Mouse (Mus musculus): ENCODE measurements at regions not wholly inside any gene's neighbourhood (a gene's known extent, or its start where the extent isn't known, plus 50 kb on each side); places are given as distances from the start of the nearest gene placed in this dataset.

DNA sequence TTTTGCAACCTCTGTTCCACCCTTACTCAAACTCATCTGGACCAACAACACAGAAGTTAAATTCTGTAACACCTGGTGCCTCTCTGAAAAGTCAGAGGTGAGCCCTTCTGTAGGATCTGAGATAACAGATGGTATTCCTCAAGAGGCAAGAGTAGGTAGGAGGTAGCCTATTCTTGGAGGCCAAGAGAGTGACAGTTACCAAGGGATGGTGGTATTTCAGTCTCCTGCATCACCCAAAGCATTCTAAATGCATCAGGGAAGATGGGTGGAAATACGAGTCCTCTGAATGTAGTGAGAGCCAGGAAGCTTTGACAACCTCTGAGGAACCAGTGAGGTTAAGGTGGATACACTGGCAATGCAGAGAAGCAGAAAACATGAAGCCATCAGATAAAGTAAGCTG, 201.5 kb downstream of the Foxa2 start:
- Histone ChIP-seq H3K4me2 (replicated peaks; ENCODE audit: low read depth, low read length) (no peak overlapping the region), H3K27ac (ENCODE audit: low read length) (no peak overlapping the region), H3K9me3 (ENCODE audit: low read length) (no peaks in the 10 kb centered on the region), H3K9ac (replicated peaks; ENCODE audit: low read depth) (no peak overlapping the region), H3K27me3 (replicated peaks; ENCODE audit: insufficient read depth, low read length) (no peaks in the 10 kb centered on the region), H3K4me3 (ENCODE audit: low read depth, low read length) (no peak overlapping the region), H3K4me1 (ENCODE audit: insufficient read depth, low read depth, low read length) (no peaks in the 10 kb centered on the region), H3K36me3 (ENCODE audit: insufficient read depth, low read length) (no peaks in the 10 kb centered on the region)
- WGBS, result 79% methylated on average over 1 of the region's 1 CpGs
- no peak for TF ChIP-seq EP300 (IDR thresholded peaks at IDR 0.05)
- no peak for TF ChIP-seq CTCF (IDR thresholded peaks at IDR 0.05)
- DNase-seq (ENCODE audit: low spot score), result no peak
- no peak for ATAC-seq

DNA sequence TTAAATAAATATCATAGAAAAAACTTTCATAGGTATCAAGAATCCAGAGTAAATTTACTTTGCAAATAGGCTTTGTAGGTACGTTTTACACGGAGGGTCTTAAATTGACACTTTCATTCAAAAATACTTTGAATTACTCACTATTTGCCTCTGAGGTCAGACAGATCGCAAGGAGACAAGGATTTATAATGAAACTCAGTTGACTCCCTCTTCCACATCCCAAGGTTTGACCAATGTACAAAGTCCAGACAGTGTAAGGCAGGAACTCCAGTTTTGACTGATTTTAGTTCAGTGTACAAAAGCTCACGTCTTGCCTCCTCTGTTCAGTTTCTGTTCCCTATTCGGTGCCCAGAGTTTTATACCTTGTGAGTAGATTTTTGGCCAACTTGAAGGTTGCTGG, 205.8 kb downstream of the Foxa2 start:
- Histone ChIP-seq H3K4me2 (replicated peaks; ENCODE audit: low read depth, low read length) (no peak overlapping the region), H3K27me3 (replicated peaks; ENCODE audit: insufficient read depth, low read length) (no peaks in the 10 kb centered on the region), H3K36me3 (ENCODE audit: insufficient read depth, low read length) (no peaks in the 10 kb centered on the region), H3K4me3 (ENCODE audit: low read depth, low read length) (no peak overlapping the region), H3K9me3 (ENCODE audit: low read length) (no peaks in the 10 kb centered on the region), H3K4me1 (ENCODE audit: insufficient read depth, low read depth, low read length) (no peaks in the 10 kb centered on the region), H3K27ac (ENCODE audit: low read length) (no peak overlapping the region), H3K9ac (replicated peaks; ENCODE audit: low read depth) (no peak overlapping the region)
- ATAC-seq (no peak), DNase-seq (ENCODE audit: low spot score) (no peak)
- WGBS, result 61% methylated on average over 5 of the region's 5 CpGs
- TF ChIP-seq EP300 (IDR thresholded peaks at IDR 0.05) (no peak), CTCF (IDR thresholded peaks at IDR 0.05) (no peak)

DNA sequence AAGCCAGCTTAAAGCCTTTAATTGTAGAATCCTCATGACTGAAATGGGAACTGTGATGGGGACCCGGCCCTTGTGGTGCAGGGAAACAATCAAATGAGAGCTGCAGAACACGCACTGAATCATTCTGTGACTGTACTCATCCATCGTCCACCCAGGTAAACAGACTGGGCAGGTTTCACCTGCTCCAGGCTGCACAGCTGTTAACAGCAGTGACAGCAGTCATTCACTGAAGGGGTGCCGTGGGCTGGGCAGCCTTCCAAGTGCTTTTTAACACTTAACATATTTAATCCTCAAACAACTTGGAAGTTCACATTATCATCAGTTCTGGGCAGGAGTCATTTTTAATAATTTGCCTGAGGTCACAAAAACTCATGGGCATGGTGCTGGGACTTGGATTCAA, 208.2 kb downstream of the Foxa2 start:
- ATAC-seq (peak; percentile 26; the same call in 1 of the 2 replicates), DNase-seq (ENCODE audit: low spot score) (peak; percentile 28)
- Histone ChIP-seq H3K36me3 (ENCODE audit: insufficient read depth, low read length) (no peaks in the 10 kb centered on the region), H3K4me3 (ENCODE audit: low read depth, low read length) (no peak overlapping the region), H3K4me1 (ENCODE audit: insufficient read depth, low read depth, low read length) (no peaks in the 10 kb centered on the region), H3K27ac (ENCODE audit: low read length) (no peak overlapping the region), H3K27me3 (replicated peaks; ENCODE audit: insufficient read depth, low read length) (no peaks in the 10 kb centered on the region), H3K9ac (replicated peaks; ENCODE audit: low read depth) (no peak overlapping the region), H3K9me3 (ENCODE audit: low read length) (no peaks in the 10 kb centered on the region), H3K4me2 (replicated peaks; ENCODE audit: low read depth, low read length) (no peak overlapping the region)
- TF ChIP-seq CTCF (IDR thresholded peaks at IDR 0.05) (no peak), EP300 (IDR thresholded peaks at IDR 0.05) (no peak)
- WGBS, result 44% methylated on average over 4 of the region's 4 CpGs

DNA sequence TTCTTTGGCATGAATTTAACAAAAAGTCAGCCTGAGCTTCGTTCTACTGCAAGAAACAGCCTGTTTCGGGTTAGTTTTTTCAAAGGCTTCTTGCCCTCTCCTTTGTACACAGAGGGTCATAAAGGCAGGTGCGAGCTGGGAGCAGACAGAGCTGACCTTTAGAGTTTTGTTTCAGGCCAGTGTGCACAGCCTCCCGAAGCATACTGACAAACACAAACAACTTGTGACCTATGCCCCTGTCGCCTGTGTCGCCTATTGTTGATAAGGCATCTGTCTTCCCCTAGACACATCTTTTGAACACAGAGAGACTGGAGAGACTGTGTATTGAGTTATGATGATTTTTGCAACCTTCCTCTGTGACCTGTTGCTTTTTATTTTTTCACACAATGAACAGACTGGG, 216.2 kb downstream of the Foxa2 start:
- ATAC-seq (no peak), DNase-seq (ENCODE audit: low spot score) (no peak)
- Histone ChIP-seq H3K27ac (ENCODE audit: low read length) (no peak overlapping the region), H3K36me3 (ENCODE audit: insufficient read depth, low read length) (no peaks in the 10 kb centered on the region), H3K27me3 (replicated peaks; ENCODE audit: insufficient read depth, low read length) (no peaks in the 10 kb centered on the region), H3K4me2 (replicated peaks; ENCODE audit: low read depth, low read length) (no peak overlapping the region), H3K9me3 (ENCODE audit: low read length) (no peaks in the 10 kb centered on the region), H3K9ac (replicated peaks; ENCODE audit: low read depth) (no peak overlapping the region), H3K4me1 (ENCODE audit: insufficient read depth, low read depth, low read length) (no peaks in the 10 kb centered on the region), H3K4me3 (ENCODE audit: low read depth, low read length) (no peak overlapping the region)
- TF ChIP-seq CTCF (IDR thresholded peaks at IDR 0.05) (no peak), EP300 (IDR thresholded peaks at IDR 0.05) (no peak)
- 32% methylated on average over 6 of the region's 6 CpGs for WGBS

DNA sequence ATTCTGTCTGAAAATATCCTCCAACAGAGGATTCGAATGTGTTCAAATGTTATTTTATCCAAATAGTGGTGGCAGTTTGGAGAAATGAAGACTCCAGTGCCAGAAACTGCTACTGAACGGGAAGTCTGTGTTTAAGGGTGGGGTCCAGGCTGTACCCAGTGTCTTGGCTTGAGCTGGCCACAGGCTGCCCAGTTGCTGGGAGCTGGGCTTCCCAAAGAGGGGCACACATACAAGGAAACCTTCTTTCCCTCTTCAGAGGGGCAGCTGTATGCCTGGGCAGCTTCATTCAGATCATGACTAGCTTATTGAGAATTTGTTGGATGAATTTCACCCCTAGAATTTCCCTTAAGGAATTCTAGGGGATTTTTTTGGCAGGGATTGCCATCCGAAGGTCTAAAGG, 229.8 kb downstream of the Foxa2 start:
- no peaks in the 10 kb centered on the region for H3K27me3 ChIP-seq (replicated peaks; ENCODE audit: insufficient read depth, low read length)
- no peaks in the 10 kb centered on the region for H3K9me3 ChIP-seq (ENCODE audit: low read length)
- no peaks in the 10 kb centered on the region for H3K36me3 ChIP-seq (ENCODE audit: insufficient read depth, low read length)
- DNase-seq (ENCODE audit: low spot score), result no peak
- no peaks in the 10 kb centered on the region for H3K4me1 ChIP-seq (ENCODE audit: insufficient read depth, low read depth, low read length)
- H3K4me2 ChIP-seq (replicated peaks; ENCODE audit: low read depth, low read length), result no peak overlapping the region
- no peak overlapping the region for H3K27ac ChIP-seq (ENCODE audit: low read length)
- no peak for ATAC-seq
- TF ChIP-seq CTCF (IDR thresholded peaks at IDR 0.05) (no peak), EP300 (IDR thresholded peaks at IDR 0.05) (no peak)
- H3K4me3 ChIP-seq (ENCODE audit: low read depth, low read length), result no peak overlapping the region
- no peak overlapping the region for H3K9ac ChIP-seq (replicated peaks; ENCODE audit: low read depth)
- WGBS, result 65% methylated on average over 3 of the region's 3 CpGs

DNA sequence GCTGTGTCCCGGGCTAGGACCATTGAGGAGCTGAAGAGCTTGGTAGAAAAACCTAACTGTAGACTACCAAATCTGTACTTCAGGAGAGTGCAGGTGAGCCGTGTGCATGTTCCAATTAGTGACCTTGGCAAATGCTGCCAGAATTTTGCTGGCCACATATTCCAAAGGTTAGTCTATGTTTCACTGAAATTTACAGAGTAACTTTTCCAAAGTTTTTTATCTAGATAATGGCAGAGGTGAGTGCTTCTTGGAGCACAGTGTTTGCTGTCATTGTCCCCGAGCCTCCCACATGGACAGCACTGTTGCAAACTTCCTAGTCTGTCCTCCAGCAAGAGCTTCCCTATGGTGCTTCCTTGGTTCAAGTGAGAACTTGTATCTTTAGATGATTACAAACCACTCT, 232.5 kb downstream of the Foxa2 start:
- no peaks in the 10 kb centered on the region for H3K36me3 ChIP-seq (ENCODE audit: insufficient read depth, low read length)
- H3K4me1 ChIP-seq (ENCODE audit: insufficient read depth, low read depth, low read length), result no peaks in the 10 kb centered on the region
- H3K4me2 ChIP-seq (replicated peaks; ENCODE audit: low read depth, low read length), result no peak overlapping the region
- ATAC-seq, result no peak
- H3K9me3 ChIP-seq (ENCODE audit: low read length), result no peaks in the 10 kb centered on the region
- no peak overlapping the region for H3K4me3 ChIP-seq (ENCODE audit: low read depth, low read length)
- no peak for DNase-seq (ENCODE audit: low spot score)
- 67% methylated on average over 3 of the region's 3 CpGs for WGBS
- no peak overlapping the region for H3K27ac ChIP-seq (ENCODE audit: low read length)
- H3K9ac ChIP-seq (replicated peaks; ENCODE audit: low read depth), result no peak overlapping the region
- TF ChIP-seq CTCF (IDR thresholded peaks at IDR 0.05) (no peak), EP300 (IDR thresholded peaks at IDR 0.05) (no peak)
- H3K27me3 ChIP-seq (replicated peaks; ENCODE audit: insufficient read depth, low read length), result no peaks in the 10 kb centered on the region

DNA sequence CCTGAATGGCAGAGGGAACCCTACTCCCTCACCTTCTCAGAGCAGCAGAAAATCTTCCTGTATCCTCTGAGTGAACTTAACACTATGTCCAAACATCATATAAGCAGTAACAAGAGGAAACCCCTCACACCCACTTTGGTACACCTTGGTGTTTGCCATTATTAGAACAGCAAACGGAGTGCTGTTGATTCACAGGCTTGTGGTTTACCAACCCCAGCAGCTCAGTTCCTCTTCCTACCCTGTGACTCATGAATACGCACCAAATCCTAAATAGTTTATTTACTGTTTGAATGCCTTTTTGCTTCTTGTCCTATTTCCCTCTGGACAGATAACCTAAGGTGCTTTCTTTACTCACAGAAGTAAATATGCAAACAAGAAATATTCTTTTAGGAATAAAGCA, 233.3 kb downstream of the Foxa2 start:
- no peak for DNase-seq (ENCODE audit: low spot score)
- no peak for ATAC-seq
- H3K9me3 ChIP-seq (ENCODE audit: low read length), result no peaks in the 10 kb centered on the region

More for the DNA sequence above, 233.3 kb downstream of the Foxa2 start:
- H3K9ac ChIP-seq (replicated peaks; ENCODE audit: low read depth), result no peak overlapping the region
- no peak for TF ChIP-seq CTCF (IDR thresholded peaks at IDR 0.05)
- no peaks in the 10 kb centered on the region for H3K36me3 ChIP-seq (ENCODE audit: insufficient read depth, low read length)
- H3K4me1 ChIP-seq (ENCODE audit: insufficient read depth, low read depth, low read length), result no peaks in the 10 kb centered on the region
- H3K4me2 ChIP-seq (replicated peaks; ENCODE audit: low read depth, low read length), result no peak overlapping the region
- no peak overlapping the region for H3K4me3 ChIP-seq (ENCODE audit: low read depth, low read length)
- WGBS, result 58% methylated on average over 2 of the region's 2 CpGs
- H3K27me3 ChIP-seq (replicated peaks; ENCODE audit: insufficient read depth, low read length), result no peaks in the 10 kb centered on the region
- no peak overlapping the region for H3K27ac ChIP-seq (ENCODE audit: low read length)
